ENCODE assay signal across 24 mouse cellular contexts in genomic region chr12:111065330-111065729, GRCm38 (mm10). TPM values are rescaled to one million over a fixed set of nuclear protein-coding genes. Genes with fewer than 3 reads are reported as not detected.
DNase-seq lines count a peak whose midpoint lies in the region; ATAC-seq and TF ChIP-seq lines count a peak whose summit lies in the region.
"Had no signal": no experiment of that assay in that cellular context is flagged by ENCODE, and none has a peak within 500 bp of the region (broad histone marks: within the 10 kb centered on the region; RNA-seq: fewer than 3 reads in every experiment).

No protein-coding gene starts in this region.

- peak; percentile 40; the same call in 1 of the 2 replicates for ATAC-seq in G1E (ENCODE audit: extremely low read depth, insufficient number of reproducible peaks, low FRiP score, poor library complexity, severe bottlenecking)
- peak; percentile 25; the same call in 1 of the 2 replicates for ATAC-seq in common myeloid progenitor, adult 5-6 weeks (replicated peaks; ENCODE audit: low read depth, poor library complexity, severe bottlenecking)
- 0 out of 2 replicates have a peak, but pooled peaks have one; percentile 49 for ATAC-seq in erythroid progenitor cell, adult 5-6 weeks (replicated peaks; ENCODE audit: low FRiP score, poor library complexity, severe bottlenecking)
- peak; percentile 94 for ATAC-seq in megakaryocyte-erythroid progenitor cell, adult 5-6 weeks (replicated peaks; ENCODE audit: low FRiP score, low TSS enrichment, poor library complexity, severe bottlenecking)
- ATAC-seq in hindbrain, postnatal 0 days: no peak
- ATAC-seq: activated CD4-positive, CD25-positive, alpha-beta regulatory T cell, adult 4 months; forebrain, embryonic 14.5 days; forebrain, embryonic 16.5 days; Patski had no signal

- WGBS in hindbrain, postnatal 0 days: 94% methylated on average over 5 of the region's 5 CpGs

- peaks cover 46% of the 10 kb centered on the region for H3K4me1 ChIP-seq in G1E (ENCODE audit: insufficient read depth, low read depth, low read length)
- no peaks in the 10 kb centered on the region for H3K4me1 ChIP-seq in hindbrain, postnatal 0 days (ENCODE audit: insufficient read depth, low read length)
- H3K4me1 ChIP-seq: embryonic facial prominence, embryonic 13.5 days; embryonic facial prominence, embryonic 15.5 days; forebrain, embryonic 10.5 days; forebrain, embryonic 12.5 days had no signal

- H3K9me3 ChIP-seq in G1E (replicated peaks): no peaks in the 10 kb centered on the region
- no peaks in the 10 kb centered on the region for H3K9me3 ChIP-seq in hindbrain, postnatal 0 days (ENCODE audit: low read length)
- H3K9me3 ChIP-seq: embryonic facial prominence, embryonic 13.5 days; embryonic facial prominence, embryonic 15.5 days; forebrain, embryonic 10.5 days; forebrain, embryonic 12.5 days had no signal

- H3K9ac ChIP-seq in hindbrain, postnatal 0 days (replicated peaks; ENCODE audit: low read length): no peak overlapping the region
- H3K9ac ChIP-seq: embryonic facial prominence, embryonic 13.5 days; embryonic facial prominence, embryonic 15.5 days; forebrain, embryonic 12.5 days had no signal

- no peaks in the 10 kb centered on the region for H3K27me3 ChIP-seq in G1E (ENCODE audit: insufficient read depth, low read length)
- no peaks in the 10 kb centered on the region for H3K27me3 ChIP-seq in hindbrain, postnatal 0 days (ENCODE audit: insufficient read depth, low read length)
- H3K27me3 ChIP-seq: embryonic facial prominence, embryonic 13.5 days; embryonic facial prominence, embryonic 15.5 days; forebrain, embryonic 12.5 days; Patski had no signal

- H3K36me3 ChIP-seq in G1E (replicated peaks): peaks cover 82% of the 10 kb centered on the region
- H3K36me3 ChIP-seq in hindbrain, postnatal 0 days (ENCODE audit: insufficient read depth, low read length): no peaks in the 10 kb centered on the region
- H3K36me3 ChIP-seq: embryonic facial prominence, embryonic 13.5 days; embryonic facial prominence, embryonic 15.5 days had no signal

- no peak for DNase-seq in G1E (ENCODE audit: low spot score)
- DNase-seq in thymus, postnatal 10 days (ENCODE audit: low spot score in 2 of 2): no peak
- no peak for DNase-seq in embryo, embryonic 10 days (ENCODE audit: low spot score)
- DNase-seq in hindbrain, postnatal 0 days (ENCODE audit: low spot score): no peak
- DNase-seq: adrenal gland, adult 8-10 months; adrenal gland, postnatal 14 days; adrenal gland, postnatal 36 days; cerebellum, adult 11-12 months; cerebellum, adult 8-10 months; cerebellum, adult 9-11 months; cerebellum, postnatal 14 days; cerebellum, postnatal 36 days; embryo, embryonic 11 days had no signal

- TF ChIP-seq CTCF in G1E (IDR thresholded peaks at IDR 0.05; ENCODE audit: low read depth, low read length): no peak
- no peak for TF ChIP-seq CTCF in hindbrain, postnatal 0 days (IDR thresholded peaks at IDR 0.05; ENCODE audit: low read depth)

- H3K27ac ChIP-seq in hindbrain, postnatal 0 days: no peak overlapping the region
- H3K27ac ChIP-seq: embryonic facial prominence, embryonic 13.5 days; embryonic facial prominence, embryonic 15.5 days; forebrain, embryonic 10.5 days; forebrain, embryonic 12.5 days had no signal

- no peak overlapping the region for H3K4me3 ChIP-seq in G1E (ENCODE audit: low read depth, low read length)
- no peak overlapping the region for H3K4me3 ChIP-seq in hindbrain, postnatal 0 days (ENCODE audit: low read length)
- H3K4me3 ChIP-seq: embryonic facial prominence, embryonic 13.5 days; embryonic facial prominence, embryonic 15.5 days; forebrain, embryonic 10.5 days; forebrain, embryonic 12.5 days had no signal

- no peak overlapping the region for H3K4me2 ChIP-seq in hindbrain, postnatal 0 days (ENCODE audit: low read depth, low read length)
- H3K4me2 ChIP-seq: embryonic facial prominence, embryonic 13.5 days; embryonic facial prominence, embryonic 15.5 days; forebrain, embryonic 12.5 days had no signal

RNA-seq across cellular contexts. Expression of gene Rcor1, which starts 26.2 kb away (rescaled TPM):
- total RNA-seq in G1E (2014; fragmentation: Nextera tagmentation) (304 and 341 TPM in 2 replicates), G1E (2017) (104 and 125 TPM in 2 replicates)
- polyA plus RNA-seq in G1E (2012): 84.4 and 93.1 TPM in 2 replicates
- total RNA-seq in common myeloid progenitor, adult 5-6 weeks (2017): 46.6 and 47.7 TPM in 2 replicates
- total RNA-seq in erythroid progenitor cell, adult 5-6 weeks (2015; ENCODE audit: low replicate concordance): 27.8 and 31.0 TPM in 2 replicates
- 21.2 and 40.1 TPM in 2 replicates for total RNA-seq in erythroid progenitor cell, adult 5-6 weeks (2017; ENCODE audit: low replicate concordance)
- 56.7 and 73.4 TPM in 2 replicates for total RNA-seq in megakaryocyte-erythroid progenitor cell, adult 5-6 weeks (2014; fragmentation: Nextera tagmentation)
- total RNA-seq in megakaryocyte-erythroid progenitor cell, adult 5-6 weeks (2017): 44.1 and 55.3 TPM in 2 replicates
- 11.1 and 13.1 TPM in 2 replicates for total RNA-seq in hindbrain, postnatal 0 days (2014; rRNA removed)
- 3.0 and 3.1 TPM in 2 replicates for polyA plus RNA-seq in hindbrain, postnatal 0 days (2015; fragmentation: Nextera tagmentation; extraction: Ambion mirVana)
